Mouse (Mus musculus) embryonic fibroblast, embryonic 13.5 days (primary cell): Measurements from ENCODE around the gene Krtap4-1. TPM values are rescaled to one million over a fixed set of nuclear protein-coding genes. Genes with fewer than 3 reads are reported as not detected.
"Not testable (repeated sequence)": the region's sequence is repeated elsewhere in the genome, so short reads cannot be mapped to it uniquely, and the experiment has no call there.

Experiments
- H3K27ac ChIP-seq: 2 replicates; pipeline ENCODE4 v1.5.1; 2012; ENCODE audit warnings: low read length, control low read depth, inconsistent platforms; ENCODE audit not compliant: insufficient read depth
- H3K4me1 ChIP-seq: 2 replicates; pipeline ENCODE4 v1.6.1; 2011; ENCODE audit warnings: low read length; ENCODE audit not compliant: control insufficient read depth, insufficient read depth
- H3K4me3 ChIP-seq: 2 replicates; pipeline ENCODE4 v1.5.1; 2011; ENCODE audit warnings: mild to moderate bottlenecking, control low read depth, low read length; ENCODE audit not compliant: insufficient read depth
- CTCF ChIP-seq: IDR thresholded peaks from 2 replicates; pipeline ENCODE4 v1.5.1; 2011; ENCODE audit warnings: mild to moderate bottlenecking, control low read depth, low read length, moderate library complexity, borderline replicate concordance; ENCODE audit not compliant: insufficient read depth
- POLR2A ChIP-seq: IDR thresholded peaks from 2 replicates; pipeline ENCODE4 v1.6.1; 2011; ENCODE audit warnings: low read depth, mild to moderate bottlenecking, control low read depth, low read length, moderate library complexity
- polyA plus RNA-seq: library from polyadenylated mRNA; stranded (reverse); fragments of >200 nt; gene quantifications from 2 replicates; pipeline ENCODE4 v1.2.4, GENCODE M21; 2011; ENCODE audit warnings: low read depth; ENCODE audit not compliant: missing spikeins, insufficient read length

Gene Krtap4-1
- polyA plus RNA-seq, 1 experiment = not detected

GRCm38 (mm10) chr11:99640926-99641325 is 12.9 kb upstream of the Krtap4-1 start:
- TF ChIP-seq CTCF (no peak), POLR2A (no peak)
- Histone ChIP-seq H3K4me3 (no peak overlapping the region), H3K4me1 (peaks cover 3% of the 10 kb centered on the region; the same call in 1 of the 2 replicates), H3K27ac (no peak overlapping the region)

GRCm38 (mm10) chr11:99637086-99637485 is 9.0 kb upstream of the Krtap4-1 start:
- Histone ChIP-seq H3K4me1 (peaks cover 3% of the 10 kb centered on the region; the same call in 1 of the 2 replicates), H3K4me3 (no peak overlapping the region), H3K27ac (no peak overlapping the region)
- TF ChIP-seq CTCF (no peak), POLR2A (no peak)

GRCm38 (mm10) chr11:99634653-99635134 is 6.7 kb upstream of the Krtap4-1 start, which contains the start of gene Krtap4-2:
Gene Krtap4-2 (minus strand): TSS chr11:99635084.
- peaks cover 3% of the 10 kb centered on the region; the same call in 1 of the 2 replicates for H3K4me1 ChIP-seq
- TF ChIP-seq POLR2A (no peak), CTCF (no peak)
- no peak within 1 kb of the TSS for H3K27ac ChIP-seq
- H3K4me3 ChIP-seq = no peak within 1 kb of the TSS

GRCm38 (mm10) chr11:99633293-99633692 is 5.3 kb upstream of the Krtap4-1 start:
- Histone ChIP-seq H3K4me1 (peaks cover 1% of the 10 kb centered on the region; the same call in 1 of the 2 replicates), H3K4me3 (no peak overlapping the region), H3K27ac (no peak overlapping the region)
- no peak for TF ChIP-seq CTCF
- no peak for TF ChIP-seq POLR2A

DNA sequence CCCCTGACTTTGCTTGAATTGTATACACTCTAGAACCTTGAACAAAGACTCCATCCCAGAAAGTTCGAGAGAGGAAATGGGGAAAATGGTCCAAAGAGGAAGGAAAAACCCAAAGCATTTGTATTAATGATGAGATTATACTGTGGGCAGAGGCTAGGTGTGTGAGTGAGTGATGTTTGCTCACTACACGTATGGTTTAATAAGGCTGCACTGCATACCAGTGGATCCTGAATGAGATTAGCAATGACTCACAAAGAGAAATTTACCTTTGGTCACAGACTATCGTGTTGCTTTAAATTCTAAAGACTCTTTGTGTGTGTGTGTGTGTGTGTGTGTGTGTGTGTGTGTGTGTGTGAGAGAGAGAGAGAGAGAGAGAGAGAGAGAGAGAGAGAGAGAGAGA is 2.9 kb upstream of the Krtap4-1 start:
- no peak overlapping the region for H3K4me3 ChIP-seq
- TF ChIP-seq CTCF = no peak
- no peak for TF ChIP-seq POLR2A
- no peak overlapping the region for H3K27ac ChIP-seq
- H3K4me1 ChIP-seq = no peaks in the 10 kb centered on the region

GRCm38 (mm10) chr11:99620335-99620734 is 7.7 kb downstream of the Krtap4-1 start, which contains the start of gene Gm11562:
Gene Gm11562 (minus strand): TSS chr11:99620435.
- Histone ChIP-seq H3K4me3 (no peak within 1 kb of the TSS), H3K27ac (no peak within 1 kb of the TSS), H3K4me1 (no peaks in the 10 kb centered on the region; the same call in 1 of the 2 replicates)
- TF ChIP-seq POLR2A (no peak), CTCF (no peak)

- TF ChIP-seq CTCF = no peak
- no peak for TF ChIP-seq POLR2A
- H3K4me3 ChIP-seq = no peak within 1 kb of the TSS
Measured at GRCm38 (mm10) chr11:99614796-99615363, 13.2 kb downstream of the Krtap4-1 start, which contains the start of gene Krtap2-4. Gene Krtap2-4 (minus strand): TSS chr11:99614846.

DNA sequence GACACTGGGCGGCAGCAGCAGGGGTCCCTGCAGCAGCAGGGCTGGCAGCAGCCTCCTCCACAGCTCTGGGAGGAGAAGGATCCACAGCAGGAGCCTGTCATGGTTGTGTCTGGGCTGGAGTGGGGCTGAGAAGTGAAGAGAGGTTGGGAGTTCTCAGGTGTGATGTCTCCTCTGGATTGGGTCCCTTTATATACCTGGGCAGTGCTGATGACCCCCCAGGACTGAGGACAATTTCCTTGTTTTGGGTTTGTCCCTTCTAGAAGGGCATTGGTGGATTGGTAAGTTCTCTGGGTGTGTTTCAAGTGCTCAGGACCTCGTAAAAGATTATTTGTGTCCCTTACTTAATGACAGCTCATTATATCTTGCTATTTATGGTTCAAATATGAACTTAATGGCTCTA is 17.9 kb downstream of the Krtap4-1 start, which contains the start of gene Gm11937:
Gene Gm11937 (minus strand): TSS at position 101 of the 400 bp plus-strand sequence.
- H3K27ac ChIP-seq, H3K4me1 ChIP-seq, H3K4me3 ChIP-seq: not testable (repeated sequence)

More at GRCm38 (mm10) chr11:99614796-99615363, 13.2 kb downstream of the Krtap4-1 start, which contains the start of gene Krtap2-4:
- H3K4me1 ChIP-seq = 0 out of 2 replicates have a peak, but pooled peaks cover 3% of the 10 kb centered on the region
- no peak within 1 kb of the TSS for H3K27ac ChIP-seq

- H3K27ac ChIP-seq = no peak overlapping the region
- no peaks in the 10 kb centered on the region for H3K4me1 ChIP-seq
- no peak overlapping the region for H3K4me3 ChIP-seq
- TF ChIP-seq POLR2A (no peak), CTCF (no peak)
Measured at GRCm38 (mm10) chr11:99609126-99609525, 18.9 kb downstream of the Krtap4-1 start.

DNA sequence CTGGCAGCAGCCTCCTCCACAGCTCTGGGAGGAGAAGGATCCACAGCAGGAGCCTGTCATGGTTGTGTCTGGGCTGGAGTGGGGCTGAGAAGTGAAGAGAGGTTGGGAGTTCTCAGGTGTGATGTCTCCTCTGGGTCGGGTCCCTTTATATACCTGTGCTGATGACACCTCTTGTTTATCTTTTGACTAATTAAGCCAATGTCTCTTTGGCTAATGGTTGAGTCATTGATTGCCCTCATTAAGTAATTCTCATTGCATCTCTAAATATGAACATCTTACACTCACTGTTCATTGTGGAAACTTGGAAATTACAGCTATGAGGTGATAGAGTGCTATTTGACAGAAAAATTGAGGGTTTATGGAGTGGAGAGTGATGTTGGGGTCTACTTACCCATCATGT is 24.8 kb downstream of the Krtap4-1 start, which contains the start of gene Gm11938:
Gene Gm11938 (minus strand): TSS at position 101 of the 400 bp plus-strand sequence.
- H3K4me1 ChIP-seq, H3K4me3 ChIP-seq, H3K27ac ChIP-seq: not testable (repeated sequence)

GRCm38 (mm10) chr11:99597742-99598141 is 30.3 kb downstream of the Krtap4-1 start, which contains the start of gene Krtap9-3:
Gene Krtap9-3 (minus strand): TSS chr11:99598105.
- not testable (repeated sequence) for H3K27ac ChIP-seq, H3K4me3 ChIP-seq, H3K4me1 ChIP-seq
